Mouse (Mus musculus): ENCODE measurements at regions not wholly inside any gene's neighbourhood (a gene's known extent, or its start where the extent isn't known, plus 50 kb on each side); places are given as distances from the start of the nearest gene placed in this dataset.
"Not testable (repeated sequence)": the region's sequence is repeated elsewhere in the genome, so short reads cannot be mapped to it uniquely, and the experiment has no call there.

- ATAC-seq (replicated peaks; ENCODE audit: low read depth, poor library complexity, severe bottlenecking): no peak
These were observed 994.7 kb upstream of the Foxg1 start for GRCm38 (mm10) chr12:48387724-48388123.

GRCm38 (mm10) chr12:48388192-48388812 is 994.2 kb upstream of the Foxg1 start:
- ATAC-seq (replicated peaks; ENCODE audit: low read depth, poor library complexity, severe bottlenecking): no peak

GRCm38 (mm10) chr12:48391008-48391407 is 991.5 kb upstream of the Foxg1 start:
- ATAC-seq (replicated peaks; ENCODE audit: low read depth, poor library complexity, severe bottlenecking): no peak

- no peak for ATAC-seq (replicated peaks; ENCODE audit: low read depth, poor library complexity, severe bottlenecking)
These were observed 943.0 kb upstream of the Foxg1 start for GRCm38 (mm10) chr12:48439333-48440046.

- not testable (repeated sequence) for ATAC-seq (replicated peaks; ENCODE audit: low read depth, poor library complexity, severe bottlenecking)
These were observed 933.7 kb upstream of the Foxg1 start for GRCm38 (mm10) chr12:48448719-48449118.

- ATAC-seq (replicated peaks; ENCODE audit: low read depth, poor library complexity, severe bottlenecking): no peak
These were observed 920.1 kb upstream of the Foxg1 start for GRCm38 (mm10) chr12:48462392-48462791.

GRCm38 (mm10) chr12:48500735-48501134 is 881.7 kb upstream of the Foxg1 start:
- no peak for ATAC-seq (replicated peaks; ENCODE audit: low read depth, poor library complexity, severe bottlenecking)

- no peak for ATAC-seq (replicated peaks; ENCODE audit: low read depth, poor library complexity, severe bottlenecking)
These were observed 870.9 kb upstream of the Foxg1 start for GRCm38 (mm10) chr12:48511594-48511993.

- no peak for ATAC-seq (replicated peaks; ENCODE audit: low read depth, poor library complexity, severe bottlenecking)
These were observed 870.2 kb upstream of the Foxg1 start for GRCm38 (mm10) chr12:48512259-48512658.

GRCm38 (mm10) chr12:48521996-48522395 is 860.5 kb upstream of the Foxg1 start:
- ATAC-seq (replicated peaks; ENCODE audit: low read depth, poor library complexity, severe bottlenecking): no peak

- peak; percentile 73 for ATAC-seq (replicated peaks; ENCODE audit: low read depth, poor library complexity, severe bottlenecking)
These were observed 822.8 kb upstream of the Foxg1 start for GRCm38 (mm10) chr12:48559690-48560089.

- ATAC-seq (replicated peaks; ENCODE audit: low read depth, poor library complexity, severe bottlenecking): no peak
These were observed 777.9 kb upstream of the Foxg1 start for GRCm38 (mm10) chr12:48604401-48605197.

- no peak for ATAC-seq (replicated peaks; ENCODE audit: low read depth, poor library complexity, severe bottlenecking)
These were observed 777.0 kb upstream of the Foxg1 start for GRCm38 (mm10) chr12:48605423-48605822.

- no peak for ATAC-seq (replicated peaks; ENCODE audit: low read depth, poor library complexity, severe bottlenecking)
These were observed 773.1 kb upstream of the Foxg1 start for GRCm38 (mm10) chr12:48609391-48609790.

GRCm38 (mm10) chr12:48612066-48612465 is 770.4 kb upstream of the Foxg1 start:
- ATAC-seq (replicated peaks; ENCODE audit: low read depth, poor library complexity, severe bottlenecking): no peak

GRCm38 (mm10) chr12:48616337-48616736 is 766.1 kb upstream of the Foxg1 start:
- no peak for ATAC-seq (replicated peaks; ENCODE audit: low read depth, poor library complexity, severe bottlenecking)

- ATAC-seq (replicated peaks; ENCODE audit: low read depth, poor library complexity, severe bottlenecking): no peak
These were observed 748.9 kb upstream of the Foxg1 start for GRCm38 (mm10) chr12:48633559-48633958.

GRCm38 (mm10) chr12:48634671-48635241 is 747.7 kb upstream of the Foxg1 start:
- no peak for ATAC-seq (replicated peaks; ENCODE audit: low read depth, poor library complexity, severe bottlenecking)

GRCm38 (mm10) chr12:48641974-48642373 is 740.5 kb upstream of the Foxg1 start:
- no peak for ATAC-seq (replicated peaks; ENCODE audit: low read depth, poor library complexity, severe bottlenecking)

- no peak for ATAC-seq (replicated peaks; ENCODE audit: low read depth, poor library complexity, severe bottlenecking)
These were observed 737.3 kb upstream of the Foxg1 start for GRCm38 (mm10) chr12:48645135-48645534.

- no peak for ATAC-seq (replicated peaks; ENCODE audit: low read depth, poor library complexity, severe bottlenecking)
These were observed 736.5 kb upstream of the Foxg1 start for GRCm38 (mm10) chr12:48645910-48646309.

All from common myeloid progenitor, adult 5-6 weeks (primary cell).